Mouse (Mus musculus): ENCODE measurements around the gene Ly6g6d.

Gene Ly6g6d

GRCm38 (mm10) chr17:35077786-35078233 lies at the start of gene Ly6g6d:
Gene Ly6g6d (minus strand): TSS chr17:35078065.
- in situ Hi-C loops (cut with MseI, MboI) = no loop called here

- in situ Hi-C loops (cut with MseI, MboI) = no loop called here
These were observed 49.2 kb upstream of the Ly6g6d start for GRCm38 (mm10) chr17:35127017-35127416.

GRCm38 (mm10) chr17:35126206-35126611 lies 48.3 kb upstream of the Ly6g6d start, which contains the start of gene D17H6S53E:
Gene D17H6S53E (plus strand): TSS chr17:35126373.
- in situ Hi-C loops (cut with MseI, MboI) = no loop called here

GRCm38 (mm10) chr17:35125578-35125977 lies 47.7 kb upstream of the Ly6g6d start:
- in situ Hi-C loops (cut with MseI, MboI) = no loop called here

- in situ Hi-C loops (cut with MseI, MboI) = no loop called here
These were observed 47.2 kb upstream of the Ly6g6d start for GRCm38 (mm10) chr17:35125081-35125480.

GRCm38 (mm10) chr17:35124261-35124896 lies 46.5 kb upstream of the Ly6g6d start:
- in situ Hi-C loops (cut with MseI, MboI) = loop anchor here in 1 of 2 experiments (25.0 kb wide), 1 partner anchor 112 kb away; the partner anchor contains the start of genes Vars and Vwa7

- in situ Hi-C loops (cut with MseI, MboI) = loop anchor here in 1 of 2 experiments (25.0 kb wide), 1 partner anchor 111 kb away; the partner anchor contains the start of genes Vars and Vwa7
These were observed 45.4 kb upstream of the Ly6g6d start for GRCm38 (mm10) chr17:35123287-35123686.

- in situ Hi-C loops (cut with MseI, MboI) = loop anchor here in 1 of 2 experiments (25.0 kb wide), 1 partner anchor 110 kb away; the partner anchor contains the start of genes Vars and Vwa7
These were observed 44.0 kb upstream of the Ly6g6d start, which contains the start of gene Csnk2b for GRCm38 (mm10) chr17:35121871-35122303. Gene Csnk2b (minus strand): TSS chr17:35122053.

- in situ Hi-C loops (cut with MseI, MboI) = loop anchor here in 1 of 2 experiments (25.0 kb wide), 1 partner anchor 109 kb away; the partner anchor contains the start of genes Vars and Vwa7
These were observed 43.4 kb upstream of the Ly6g6d start, which contains the start of gene Gpank1 for GRCm38 (mm10) chr17:35121143-35121799. Gene Gpank1 (plus strand): TSS chr17:35121455.

GRCm38 (mm10) chr17:35120745-35121142 lies 42.9 kb upstream of the Ly6g6d start:
- in situ Hi-C loops (cut with MseI, MboI) = loop anchor here in 1 of 2 experiments (25.0 kb wide), 1 partner anchor 108 kb away; the partner anchor contains the start of genes Vars and Vwa7

- in situ Hi-C loops (cut with MseI, MboI) = loop anchor here in 1 of 2 experiments (25.0 kb wide), 1 partner anchor 103 kb away; the partner anchor contains the start of genes Vars and Vwa7
These were observed 37.5 kb upstream of the Ly6g6d start, which contains the start of gene Ly6g5b for GRCm38 (mm10) chr17:35115046-35116019. Gene Ly6g5b (minus strand): TSS chr17:35115428.

- in situ Hi-C loops (cut with MseI, MboI) = loop anchor here in 1 of 2 experiments (25.0 kb wide), 1 partner anchor 99 kb away; the partner anchor contains the start of genes Vars and Vwa7
These were observed 33.9 kb upstream of the Ly6g6d start for GRCm38 (mm10) chr17:35111774-35112173.

- in situ Hi-C loops (cut with MseI, MboI) = loop anchor here (5.0 to 25.0 kb wide), 2 partner anchors 86 to 96 kb away; partner anchors contain the start of genes Vars (in 1 of the 2) and Vwa7 (in 1 of the 2)
These were observed 30.2 kb upstream of the Ly6g6d start, which contains the start of gene Ly6g5c for GRCm38 (mm10) chr17:35108097-35108496. Gene Ly6g5c (plus strand): TSS chr17:35108279.

GRCm38 (mm10) chr17:35106522-35106921 lies 28.7 kb upstream of the Ly6g6d start:
- in situ Hi-C loops (cut with MseI, MboI) = loop anchor here (5.0 to 25.0 kb wide), 2 partner anchors 84 to 94 kb away; partner anchors contain the start of genes Vars (in 1 of the 2) and Vwa7 (in 1 of the 2)

- in situ Hi-C loops (cut with MseI, MboI) = loop anchor here (5.0 to 25.0 kb wide), 2 partner anchors 84 to 94 kb away; partner anchors contain the start of genes Vars (in 1 of the 2) and Vwa7 (in 1 of the 2)
These were observed 28.0 kb upstream of the Ly6g6d start for GRCm38 (mm10) chr17:35105740-35106389.

GRCm38 (mm10) chr17:35104754-35105153 lies 26.9 kb upstream of the Ly6g6d start:
- in situ Hi-C loops (cut with MseI, MboI) = loop anchor here (5.0 to 25.0 kb wide), 2 partner anchors 82 to 92 kb away; partner anchors contain the start of genes Vars (in 1 of the 2) and Vwa7 (in 1 of the 2)

- in situ Hi-C loops (cut with MseI, MboI) = loop anchor here in 1 of 2 experiments (25.0 kb wide), 1 partner anchor 92 kb away; the partner anchor contains the start of genes Vars and Vwa7
These were observed 26.2 kb upstream of the Ly6g6d start for GRCm38 (mm10) chr17:35104079-35104478.

GRCm38 (mm10) chr17:35103221-35103690 lies 25.4 kb upstream of the Ly6g6d start:
- in situ Hi-C loops (cut with MseI, MboI) = loop anchor here in 1 of 2 experiments (25.0 kb wide), 1 partner anchor 91 kb away; the partner anchor contains the start of genes Vars and Vwa7

- in situ Hi-C loops (cut with MseI, MboI) = loop anchor here in 1 of 2 experiments (25.0 kb wide), 1 partner anchor 90 kb away; the partner anchor contains the start of genes Vars and Vwa7
These were observed 24.4 kb upstream of the Ly6g6d start for GRCm38 (mm10) chr17:35102299-35102698.
